Mouse (Mus musculus) hindbrain, embryonic 16.5 days (tissue): Measurements from ENCODE around the gene Tnfaip8l1. TPM values are rescaled to one million over a fixed set of nuclear protein-coding genes. Genes with fewer than 3 reads are reported as not detected.

Source experiments
- ATAC-seq: fragments of 200-750 bp; cut with Nextera tagmentation; 2 replicates; pipeline ENCODE4 v1.8.0; 2017; ENCODE audit warnings: moderate TSS enrichment, moderate library complexity
- H3K27ac ChIP-seq: fragments of 300-500 bp; sonication (generic); 2 replicates; pipeline ENCODE4 v1.5.1; 2014; ENCODE audit warnings: low read depth, mild to moderate bottlenecking, control low read depth, low read length, moderate library complexity
- H3K27me3 ChIP-seq: fragments of 300-500 bp; sonication (generic); replicated peaks from 2 replicates; pipeline ENCODE4 v1.6.1; 2014; ENCODE audit warnings: low read length; ENCODE audit not compliant: control insufficient read depth, insufficient read depth
- H3K36me3 ChIP-seq: fragments of 300-500 bp; sonication (generic); 2 replicates; pipeline ENCODE4 v1.6.1; 2014; ENCODE audit warnings: mild to moderate bottlenecking, low read length, moderate library complexity, mixed read lengths; ENCODE audit not compliant: control insufficient read depth, insufficient read depth
- H3K4me1 ChIP-seq: fragments of 300-500 bp; sonication (generic); 2 replicates; pipeline ENCODE4 v1.6.1; 2014; ENCODE audit warnings: low read depth, low read length; ENCODE audit not compliant: control insufficient read depth, insufficient read depth
- H3K4me2 ChIP-seq: fragments of 300-500 bp; sonication (generic); 2 replicates; pipeline ENCODE4 v1.6.1; 2014; ENCODE audit warnings: mild to moderate bottlenecking, low read length, control low read depth, moderate library complexity
- H3K4me3 ChIP-seq: fragments of 300-500 bp; sonication (generic); 2 replicates; pipeline ENCODE4 v1.5.1; 2014; ENCODE audit warnings: mild to moderate bottlenecking, low read length, control low read depth, moderate library complexity
- H3K9ac ChIP-seq: fragments of 300-500 bp; sonication (generic); 2 replicates; pipeline ENCODE4 v1.6.1; 2014; ENCODE audit warnings: low read depth, mild to moderate bottlenecking, control low read depth, low read length, moderate library complexity
- H3K9me3 ChIP-seq: fragments of 300-500 bp; sonication (generic); 2 replicates; pipeline ENCODE4 v1.6.1; 2014; ENCODE audit warnings: mild to moderate bottlenecking, low read length, moderate library complexity; ENCODE audit not compliant: control insufficient read depth
- WGBS: fragments of 180-500 bp; shearing (Covaris S2); extraction: QIAGEN DNeasy Blood & Tissue Kit; methylation state at CpG from one replicate; pipeline ENCODE4 v1.1.7; 2014; 5-methylcytosine and 5-hydroxymethylcytosine counted together
- polyA plus RNA-seq: library from polyadenylated mRNA; unstranded; fragments of >200 nt; fragmentation: Nextera tagmentation; extraction: Ambion mirVana; gene quantifications from 2 replicates; pipeline ENCODE4 v1.2.1, GENCODE M21; 2015

Gene Tnfaip8l1
- polyA plus RNA-seq, 1 experiment from 2014 or later, result 9.1 TPM

- Histone ChIP-seq H3K27me3 (no peaks in the 10 kb centered on the region), H3K36me3 (peaks cover 75% of the 10 kb centered on the region), H3K9me3 (no peaks in the 10 kb centered on the region), H3K9ac (no peak overlapping the region), H3K4me2 (no peak overlapping the region), H3K27ac (no peak overlapping the region), H3K4me3 (no peak overlapping the region), H3K4me1 (no peaks in the 10 kb centered on the region)
- ATAC-seq, result no peak
- WGBS, result 91% methylated on average over 10 of the region's 10 CpGs
Measured at GRCm38 (mm10) chr17:56206276-56206884, 44.1 kb downstream of the Tnfaip8l1 start.

GRCm38 (mm10) chr17:56206986-56207674 lies 44.9 kb downstream of the Tnfaip8l1 start:
- Histone ChIP-seq H3K4me3 (no peak overlapping the region), H3K4me1 (no peaks in the 10 kb centered on the region), H3K27ac (no peak overlapping the region), H3K9ac (no peak overlapping the region), H3K4me2 (no peak overlapping the region), H3K9me3 (no peaks in the 10 kb centered on the region), H3K36me3 (peaks cover 73% of the 10 kb centered on the region), H3K27me3 (no peaks in the 10 kb centered on the region)
- no peak for ATAC-seq
- WGBS, result 89% methylated on average over 6 of the region's 6 CpGs

- Histone ChIP-seq H3K4me1 (no peaks in the 10 kb centered on the region), H3K9ac (no peak overlapping the region), H3K36me3 (peaks cover 64% of the 10 kb centered on the region), H3K9me3 (no peaks in the 10 kb centered on the region), H3K27me3 (no peaks in the 10 kb centered on the region), H3K27ac (no peak overlapping the region), H3K4me3 (no peak overlapping the region), H3K4me2 (no peak overlapping the region)
- WGBS, result 92% methylated on average over 9 of the region's 9 CpGs
- ATAC-seq, result no peak
Measured at GRCm38 (mm10) chr17:56207963-56208530, 45.8 kb downstream of the Tnfaip8l1 start.

- Histone ChIP-seq H3K36me3 (peaks cover 57% of the 10 kb centered on the region), H3K9me3 (no peaks in the 10 kb centered on the region), H3K27ac (no peak overlapping the region), H3K27me3 (no peaks in the 10 kb centered on the region), H3K4me3 (no peak overlapping the region), H3K4me2 (no peak overlapping the region), H3K4me1 (no peaks in the 10 kb centered on the region), H3K9ac (no peak overlapping the region; the same call in 1 of the 2 replicates)
- ATAC-seq, result no peak
- WGBS, result 95% methylated on average over 3 of the region's 3 CpGs
Measured at GRCm38 (mm10) chr17:56208821-56209220, 46.5 kb downstream of the Tnfaip8l1 start.

- Histone ChIP-seq H3K27ac (no peak overlapping the region), H3K27me3 (no peaks in the 10 kb centered on the region), H3K36me3 (peaks cover 36% of the 10 kb centered on the region), H3K9ac (no peak overlapping the region), H3K4me1 (peaks cover 5% of the 10 kb centered on the region), H3K4me2 (no peak overlapping the region), H3K4me3 (no peak overlapping the region), H3K9me3 (no peaks in the 10 kb centered on the region)
- WGBS, result 87% methylated on average over 2 of the region's 2 CpGs
- peak; percentile 35; the same call in 1 of the 2 replicates for ATAC-seq
Measured at GRCm38 (mm10) chr17:56211090-56211489, 48.8 kb downstream of the Tnfaip8l1 start.

GRCm38 (mm10) chr17:56212676-56213075 lies 50.4 kb downstream of the Tnfaip8l1 start:
- H3K27me3 ChIP-seq, result no peaks in the 10 kb centered on the region
- H3K9me3 ChIP-seq, result no peaks in the 10 kb centered on the region
- H3K27ac ChIP-seq, result no peak overlapping the region
- no peak overlapping the region for H3K4me3 ChIP-seq
- H3K9ac ChIP-seq, result no peak overlapping the region
- peaks cover 32% of the 10 kb centered on the region for H3K36me3 ChIP-seq
- no peak overlapping the region for H3K4me2 ChIP-seq
- peaks cover 20% of the 10 kb centered on the region for H3K4me1 ChIP-seq
- WGBS, result 75% methylated on average over 6 of the region's 6 CpGs
- no peak for ATAC-seq

GRCm38 (mm10) chr17:56214229-56214628 lies 52.0 kb downstream of the Tnfaip8l1 start:
- Histone ChIP-seq H3K27ac (no peak overlapping the region), H3K9ac (no peak overlapping the region), H3K4me2 (no peak overlapping the region), H3K4me3 (no peak overlapping the region), H3K27me3 (no peaks in the 10 kb centered on the region), H3K4me1 (peaks cover 25% of the 10 kb centered on the region), H3K9me3 (no peaks in the 10 kb centered on the region), H3K36me3 (peaks cover 20% of the 10 kb centered on the region)
- WGBS, result 82% methylated on average over 1 of the region's 1 CpGs
- no peak for ATAC-seq

GRCm38 (mm10) chr17:56217670-56218069 lies 55.4 kb downstream of the Tnfaip8l1 start:
- peak overlapping the region; percentile 76 for H3K4me3 ChIP-seq
- no peaks in the 10 kb centered on the region for H3K9me3 ChIP-seq
- H3K27me3 ChIP-seq, result no peaks in the 10 kb centered on the region
- peak overlapping the region; percentile 86 for H3K9ac ChIP-seq
- WGBS, result 59% methylated on average over 13 of the region's 13 CpGs
- no peak for ATAC-seq
- peaks cover 25% of the 10 kb centered on the region for H3K4me1 ChIP-seq
- H3K27ac ChIP-seq, result no peak overlapping the region
- no peaks in the 10 kb centered on the region for H3K36me3 ChIP-seq
- H3K4me2 ChIP-seq, result peak overlapping the region; percentile 70

GRCm38 (mm10) chr17:56218377-56219191 lies 56.3 kb downstream of the Tnfaip8l1 start, which contains the start of gene Dpp9:
Gene Dpp9 (minus strand): TSS chr17:56218905.
- peak within 1 kb of the TSS; percentile 91 for H3K27ac ChIP-seq
- peak within 1 kb of the TSS; percentile 76 for H3K4me3 ChIP-seq
- H3K27me3 ChIP-seq, result no peaks in the 10 kb centered on the region
- H3K4me2 ChIP-seq, result peak within 1 kb of the TSS; percentile 70
- peaks cover 25% of the 10 kb centered on the region for H3K4me1 ChIP-seq
- no peaks in the 10 kb centered on the region for H3K9me3 ChIP-seq
- no peaks in the 10 kb centered on the region for H3K36me3 ChIP-seq
- WGBS, result under 1% methylated on average over 68 of the region's 78 CpGs
- peak; percentile 99 for ATAC-seq
- H3K9ac ChIP-seq, result peak within 1 kb of the TSS; percentile 86
